Mouse (Mus musculus): ENCODE measurements around the gene Pcsk5.

DNA sequence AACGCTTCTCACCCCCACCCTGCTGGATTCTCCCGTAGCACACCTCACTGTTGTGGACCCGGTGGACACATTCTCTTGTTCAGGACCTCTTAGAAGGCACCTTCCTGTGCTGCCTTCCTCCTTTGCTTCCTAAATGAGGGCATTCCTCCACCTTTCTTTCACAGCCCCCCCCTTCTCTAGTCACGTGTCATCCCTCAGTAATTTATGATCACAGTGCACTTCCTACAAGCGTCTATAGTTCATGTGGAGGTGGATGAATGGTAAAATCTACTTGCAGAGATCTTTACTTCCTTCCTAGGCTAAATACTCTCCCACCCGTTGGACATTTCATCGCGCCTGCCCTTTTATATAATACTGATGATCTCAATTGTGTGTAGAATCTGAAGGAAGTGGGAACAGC lies 9.0 kb downstream of the Pcsk5 start:
- TF ChIP-seq POLR2A (IDR thresholded peaks at IDR 0.05; ENCODE audit: low read depth, low read length) (no peak), CTCF (IDR thresholded peaks at IDR 0.05; ENCODE audit: extremely low read depth, insufficient read depth, insufficient read length, insufficient replicate concordance) (no peak)
